Mouse (Mus musculus) heart, postnatal 0 days (tissue): ENCODE results near the gene Papss1.

Experiments used
- CTCF ChIP-seq: IDR thresholded peaks from 2 replicates; pipeline ENCODE4 v1.5.1; 2016; ENCODE audit warnings: antibody characterized with exemption, control low read depth, low read depth
- EP300 ChIP-seq: IDR thresholded peaks from 2 replicates; pipeline ENCODE4 v1.6.1; 2016; ENCODE audit warnings: antibody characterized with exemption, low read depth

- TF ChIP-seq CTCF: no peak
- TF ChIP-seq EP300: no peak
Observed at GRCm38 (mm10) chr3:131550046-131550445, 14.5 kb upstream of the Papss1 start.
